Comparison of ENCODE assay signal across 8 mouse cellular contexts in the genomic region with DNA sequence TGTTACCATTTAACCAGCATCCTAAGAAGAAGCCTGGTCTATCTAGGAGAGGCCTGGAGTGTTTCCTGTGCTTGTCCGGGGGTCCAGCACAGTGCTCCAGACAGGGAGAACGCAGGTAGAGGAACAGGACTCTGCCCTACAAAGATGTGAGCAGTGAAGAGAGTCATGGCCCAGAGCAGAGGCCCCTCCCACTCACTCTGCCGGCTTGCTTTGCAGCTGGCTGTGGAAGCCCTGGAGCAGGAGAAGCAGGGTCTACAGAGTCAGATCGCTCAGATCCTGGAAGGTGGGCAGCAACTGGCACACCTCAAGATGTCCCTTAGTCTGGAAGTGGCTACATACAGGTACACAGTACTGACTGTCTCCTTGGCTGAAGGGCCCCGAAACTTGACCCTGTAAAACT. TPM values are rescaled to one million over a fixed set of nuclear protein-coding genes. Genes with fewer than 3 reads are reported as not detected.
DNase-seq lines count a peak whose midpoint lies in the region; ATAC-seq lines count a peak whose summit lies in the region.

No protein-coding gene starts in this region.

- peaks cover 31% of the 10 kb centered on the region; the same call in 1 of the 2 replicates for H3K27me3 ChIP-seq in heart, embryonic 13.5 days (replicated peaks)
- peaks cover 43% of the 10 kb centered on the region for H3K27me3 ChIP-seq in embryonic facial prominence, embryonic 10.5 days (replicated peaks; ENCODE audit: low read depth, poor library complexity, severe bottlenecking)
- no peaks in the 10 kb centered on the region; the same call in 1 of the 2 replicates for H3K27me3 ChIP-seq in hindbrain, embryonic 16.5 days (replicated peaks; ENCODE audit: control insufficient read depth, insufficient read depth, low read length)
- H3K27me3 ChIP-seq in midbrain, embryonic 15.5 days (replicated peaks), result 0 out of 2 replicates have a peak, but pooled peaks cover 4% of the 10 kb centered on the region

- peaks cover 30% of the 10 kb centered on the region for H3K36me3 ChIP-seq in heart, embryonic 13.5 days
- H3K36me3 ChIP-seq in embryonic facial prominence, embryonic 10.5 days (replicated peaks), result peaks cover 43% of the 10 kb centered on the region
- H3K36me3 ChIP-seq in hindbrain, embryonic 16.5 days (ENCODE audit: control insufficient read depth, insufficient read depth, low read length), result no peaks in the 10 kb centered on the region
- H3K36me3 ChIP-seq in midbrain, embryonic 15.5 days (replicated peaks), result no peaks in the 10 kb centered on the region

- H3K4me1 ChIP-seq in heart, embryonic 13.5 days, result peaks cover 47% of the 10 kb centered on the region
- peaks cover 56% of the 10 kb centered on the region for H3K4me1 ChIP-seq in embryonic facial prominence, embryonic 10.5 days
- H3K4me1 ChIP-seq in hindbrain, embryonic 16.5 days (ENCODE audit: control insufficient read depth, insufficient read depth, low read depth, low read length), result peaks cover 26% of the 10 kb centered on the region
- peaks cover 46% of the 10 kb centered on the region for H3K4me1 ChIP-seq in midbrain, embryonic 15.5 days

- H3K9ac ChIP-seq in heart, embryonic 13.5 days, result peak overlapping the region; percentile 91
- peak overlapping the region; percentile 1; the same call in 1 of the 2 replicates for H3K9ac ChIP-seq in hindbrain, embryonic 16.5 days (ENCODE audit: low read depth, low read length)
- H3K9ac ChIP-seq in midbrain, embryonic 15.5 days, result 0 out of 2 replicates have a peak overlapping the region, but pooled peaks have one; percentile 7

- H3K4me3 ChIP-seq in heart, embryonic 13.5 days, result peak overlapping the region; percentile 67
- peak overlapping the region; percentile 77 for H3K4me3 ChIP-seq in embryonic facial prominence, embryonic 10.5 days
- peak overlapping the region; percentile 50 for H3K4me3 ChIP-seq in hindbrain, embryonic 16.5 days (ENCODE audit: low read length)
- H3K4me3 ChIP-seq in midbrain, embryonic 15.5 days, result peak overlapping the region; percentile 51

- DNase-seq in heart, adult 11 months, result no peak
- peak; percentile 41 for DNase-seq in embryonic facial prominence, embryonic 10.5 days (ENCODE audit: low spot score)
- no peak for DNase-seq in urinary bladder, postnatal 36 days (ENCODE audit: low spot score in 2 of 2)
- no peak for DNase-seq in adrenal gland, adult (ENCODE audit: inconsistent age in 2 of 2, low spot score in 1 of 2)
- no peak for DNase-seq in gastrocnemius, postnatal 10 days

- ATAC-seq in heart, embryonic 13.5 days (ENCODE audit: extremely low read depth, insufficient number of reproducible peaks, low FRiP score, low TSS enrichment), result no peak
- no peak for ATAC-seq in hindbrain, embryonic 16.5 days
- ATAC-seq in midbrain, embryonic 15.5 days (replicated peaks), result no peak; the same call in 1 of the 2 replicates

- 0 out of 2 replicates have a peak overlapping the region, but pooled peaks have one; percentile 61 for H3K27ac ChIP-seq in heart, embryonic 13.5 days (replicated peaks)
- H3K27ac ChIP-seq in embryonic facial prominence, embryonic 10.5 days (replicated peaks), result peak overlapping the region; percentile 84
- no peak overlapping the region for H3K27ac ChIP-seq in hindbrain, embryonic 16.5 days (ENCODE audit: low read depth, low read length)
- peak overlapping the region; percentile 67 for H3K27ac ChIP-seq in midbrain, embryonic 15.5 days

- 34% methylated on average over 5 of the region's 5 CpGs for WGBS in heart, embryonic 13.5 days
- 24% methylated on average over 5 of the region's 5 CpGs for WGBS in embryonic facial prominence, embryonic 10.5 days
- WGBS in hindbrain, embryonic 16.5 days, result 22% methylated on average over 5 of the region's 5 CpGs
- 16% methylated on average over 5 of the region's 5 CpGs for WGBS in midbrain, embryonic 15.5 days

- H3K4me2 ChIP-seq in heart, embryonic 13.5 days, result peak overlapping the region; percentile 93
- H3K4me2 ChIP-seq in hindbrain, embryonic 16.5 days (ENCODE audit: low read length), result peak overlapping the region; percentile 79
- H3K4me2 ChIP-seq in midbrain, embryonic 15.5 days, result peak overlapping the region; percentile 93

- no peaks in the 10 kb centered on the region for H3K9me3 ChIP-seq in heart, embryonic 13.5 days
- no peaks in the 10 kb centered on the region for H3K9me3 ChIP-seq in embryonic facial prominence, embryonic 10.5 days
- no peaks in the 10 kb centered on the region for H3K9me3 ChIP-seq in hindbrain, embryonic 16.5 days (ENCODE audit: control insufficient read depth, low read length)
- H3K9me3 ChIP-seq in midbrain, embryonic 15.5 days, result no peaks in the 10 kb centered on the region

RNA-seq across cellular contexts. Expression of gene Nes, which starts 1.9 kb away (rescaled TPM):
- polyA plus RNA-seq in heart, embryonic 13.5 days (2015; fragmentation: Nextera tagmentation; extraction: Ambion mirVana), result 18.7 and 18.9 TPM in 2 replicates
- polyA plus RNA-seq in embryonic facial prominence, embryonic 10.5 days (2016; fragmentation: Nextera tagmentation; extraction: Ambion mirVana), result 35.3 and 46.2 TPM in 2 replicates
- polyA plus RNA-seq in hindbrain, embryonic 16.5 days (2015; fragmentation: Nextera tagmentation; extraction: Ambion mirVana), result 15.6 and 20.2 TPM in 2 replicates
- polyA plus RNA-seq in midbrain, embryonic 15.5 days (2015; fragmentation: Nextera tagmentation; extraction: Ambion mirVana), result 33.0 and 40.7 TPM in 2 replicates
- 10 to 100 TPM; 72.4 to 87.7 TPM for total RNA-seq in gastrocnemius, postnatal 10 days (2021)

RNA-seq across cellular contexts. Expression of gene Crabp2, which starts 24.3 kb away (rescaled TPM):
- 6.2 and 8.4 TPM in 2 replicates for polyA plus RNA-seq in heart, embryonic 13.5 days (2015; fragmentation: Nextera tagmentation; extraction: Ambion mirVana)
- polyA plus RNA-seq in embryonic facial prominence, embryonic 10.5 days (2016; fragmentation: Nextera tagmentation; extraction: Ambion mirVana), result 686 and 800 TPM in 2 replicates
- polyA plus RNA-seq in hindbrain, embryonic 16.5 days (2015; fragmentation: Nextera tagmentation; extraction: Ambion mirVana), result 49.1 and 52.4 TPM in 2 replicates
- 44.8 and 52.1 TPM in 2 replicates for polyA plus RNA-seq in midbrain, embryonic 15.5 days (2015; fragmentation: Nextera tagmentation; extraction: Ambion mirVana)
- total RNA-seq in gastrocnemius, postnatal 10 days (2021), result 1 to 10 TPM in 1 of 2 experiments, under 1 TPM in 1; 0.96 to 1.1 TPM

RNA-seq across cellular contexts. Expression of gene Bcan, which starts 27.3 kb away (rescaled TPM):
- 0.07 TPM in 1 of 2 replicates, not detected in the other for polyA plus RNA-seq in heart, embryonic 13.5 days (2015; fragmentation: Nextera tagmentation; extraction: Ambion mirVana)
- polyA plus RNA-seq in embryonic facial prominence, embryonic 10.5 days (2016; fragmentation: Nextera tagmentation; extraction: Ambion mirVana), result 0.32 and 0.41 TPM in 2 replicates
- polyA plus RNA-seq in hindbrain, embryonic 16.5 days (2015; fragmentation: Nextera tagmentation; extraction: Ambion mirVana), result 150 and 186 TPM in 2 replicates
- polyA plus RNA-seq in midbrain, embryonic 15.5 days (2015; fragmentation: Nextera tagmentation; extraction: Ambion mirVana), result 53.4 and 62.8 TPM in 2 replicates
- 1 to 10 TPM in 1 of 2 experiments, under 1 TPM in 1; 0.61 to 1.9 TPM for total RNA-seq in gastrocnemius, postnatal 10 days (2021)

RNA-seq across cellular contexts. Expression of gene Rrnad1, which starts 42.3 kb away (rescaled TPM):
- 13.4 and 16.0 TPM in 2 replicates for polyA plus RNA-seq in heart, embryonic 13.5 days (2015; fragmentation: Nextera tagmentation; extraction: Ambion mirVana)
- 20.6 and 21.5 TPM in 2 replicates for polyA plus RNA-seq in embryonic facial prominence, embryonic 10.5 days (2016; fragmentation: Nextera tagmentation; extraction: Ambion mirVana)
- polyA plus RNA-seq in hindbrain, embryonic 16.5 days (2015; fragmentation: Nextera tagmentation; extraction: Ambion mirVana), result 20.5 and 24.8 TPM in 2 replicates
- polyA plus RNA-seq in midbrain, embryonic 15.5 days (2015; fragmentation: Nextera tagmentation; extraction: Ambion mirVana), result 23.0 and 23.2 TPM in 2 replicates
- 1 to 10 TPM; 4.8 to 7.0 TPM for total RNA-seq in gastrocnemius, postnatal 10 days (2021)

RNA-seq across cellular contexts. Expression of gene Isg20l2, which starts 42.7 kb away (rescaled TPM):
- 28.9 and 30.1 TPM in 2 replicates for polyA plus RNA-seq in heart, embryonic 13.5 days (2015; fragmentation: Nextera tagmentation; extraction: Ambion mirVana)
- 78.0 and 81.3 TPM in 2 replicates for polyA plus RNA-seq in embryonic facial prominence, embryonic 10.5 days (2016; fragmentation: Nextera tagmentation; extraction: Ambion mirVana)
- 22.7 and 28.9 TPM in 2 replicates for polyA plus RNA-seq in hindbrain, embryonic 16.5 days (2015; fragmentation: Nextera tagmentation; extraction: Ambion mirVana)
- 30.5 and 34.9 TPM in 2 replicates for polyA plus RNA-seq in midbrain, embryonic 15.5 days (2015; fragmentation: Nextera tagmentation; extraction: Ambion mirVana)
- 10 to 100 TPM; 10.7 to 15.0 TPM for total RNA-seq in gastrocnemius, postnatal 10 days (2021)

Comparison
In these comparisons a context has a peak if more than half of its experiments do, and no peak if none do; other contexts are left out.
1. H3K9ac ChIP-seq: peak in every context shown above with its lines; median percentile 91 in heart, embryonic 13.5 days; 7 in midbrain, embryonic 15.5 days; 1 in hindbrain, embryonic 16.5 days.
2. RNA of gene Crabp2, which starts 24.3 kb away (polyA plus RNA-seq): 686 to 800 TPM in embryonic facial prominence, embryonic 10.5 days; 49.1 to 52.4 TPM in hindbrain, embryonic 16.5 days, 44.8 to 52.1 TPM in midbrain, embryonic 15.5 days and 6.2 to 8.4 TPM in heart, embryonic 13.5 days; every median in the first group is over 10 times any median in the second.
3. RNA of gene Bcan, which starts 27.3 kb away (polyA plus RNA-seq): 150 to 186 TPM in hindbrain, embryonic 16.5 days and 53.4 to 62.8 TPM in midbrain, embryonic 15.5 days; 0.32 to 0.41 TPM in embryonic facial prominence, embryonic 10.5 days and 0.07 TPM in heart, embryonic 13.5 days; every median in the first group is over 10 times any median in the second.
4. Peak in every context shown above with its lines, with median percentiles within 50 percentile points of each other: H3K4me2 ChIP-seq and H3K4me3 ChIP-seq.